Mouse (Mus musculus) testis, adult 2 months (tissue): ENCODE data around the gene Eif1ax.

ENCODE experiments used
- CTCF ChIP-seq: fragments of 200-500 bp; IDR thresholded peaks from 2 replicates; pipeline ENCODE4 v1.5.1; 2012; ENCODE audit warnings: low read depth, mild to moderate bottlenecking, inconsistent platforms, low read length, moderate library complexity; ENCODE audit not compliant: control insufficient read depth, insufficient read depth, insufficient replicate concordance
- POLR2A ChIP-seq: fragments of 200-500 bp; IDR thresholded peaks from 2 replicates; pipeline ENCODE4 v1.6.1; 2012; ENCODE audit warnings: low read depth, mild to moderate bottlenecking, inconsistent platforms, low read length, moderate library complexity; ENCODE audit not compliant: control insufficient read depth

DNA sequence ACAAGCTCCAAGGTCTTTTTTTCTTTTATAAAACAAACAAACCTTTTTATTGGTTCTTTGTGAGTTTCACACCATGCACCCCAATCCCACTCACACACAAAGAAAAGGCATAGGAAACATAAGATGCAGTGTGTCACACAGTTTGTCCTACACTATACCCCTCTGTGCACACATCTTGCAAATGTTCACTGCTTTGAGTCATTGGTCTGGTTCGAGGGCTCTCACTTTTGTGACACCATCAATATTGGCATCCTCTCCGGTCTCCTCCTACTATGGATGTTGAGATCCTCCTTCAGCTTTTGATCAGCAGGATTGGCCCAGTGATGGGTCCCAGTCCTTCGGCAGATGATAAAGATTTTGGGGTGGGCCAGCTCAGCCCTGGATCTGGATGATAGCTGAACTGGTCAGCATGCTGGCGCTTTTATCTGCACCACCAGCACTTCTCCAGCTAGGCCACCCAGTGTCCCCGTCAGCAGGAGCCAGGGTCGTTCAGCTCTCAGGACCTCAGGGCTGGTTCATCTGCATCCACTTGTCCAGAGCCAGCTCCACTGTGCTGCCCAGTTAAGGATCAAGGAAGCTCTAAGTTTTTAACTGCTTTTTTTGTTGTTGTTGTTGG lies 18.5 kb downstream of the Eif1ax start:
- no peak for TF ChIP-seq CTCF
- no peak for TF ChIP-seq POLR2A
